In genomic region chr7:46962132-46962531, GRCm38 (mm10) we compare ENCODE assay signal across 13 mouse cellular contexts. TPM values are rescaled to one million over a fixed set of nuclear protein-coding genes. Genes with fewer than 3 reads are reported as not detected.
DNase-seq lines count a peak whose midpoint lies in the region; ATAC-seq and TF ChIP-seq lines count a peak whose summit lies in the region.
"Had no signal": no experiment of that assay in that cellular context is flagged by ENCODE, and none has a peak within 500 bp of the region (broad histone marks: within the 10 kb centered on the region; RNA-seq: fewer than 3 reads in every experiment).

No protein-coding gene starts in this region.

- peaks cover 8% of the 10 kb centered on the region; the same call in 1 of the 2 replicates for H3K4me1 ChIP-seq in forebrain, embryonic 14.5 days (ENCODE audit: control insufficient read depth, insufficient read depth, low read length)
- peaks cover 28% of the 10 kb centered on the region for H3K4me1 ChIP-seq in forebrain, embryonic 10.5 days
- peaks cover 18% of the 10 kb centered on the region for H3K4me1 ChIP-seq in kidney, embryonic 15.5 days
- H3K4me1 ChIP-seq in kidney, embryonic 16.5 days (ENCODE audit: insufficient read depth, low read length): peaks cover 19% of the 10 kb centered on the region
- peaks cover 14% of the 10 kb centered on the region for H3K4me1 ChIP-seq in intestine, embryonic 16.5 days (ENCODE audit: control insufficient read depth, insufficient read depth, low read length)

- H3K27ac ChIP-seq in forebrain, embryonic 14.5 days (ENCODE audit: low read depth, low read length): peak overlapping the region; percentile 82
- H3K27ac ChIP-seq in forebrain, embryonic 10.5 days: no peak overlapping the region
- H3K27ac ChIP-seq in kidney, embryonic 15.5 days: peak overlapping the region; percentile 34; the same call in 1 of the 2 replicates
- H3K27ac ChIP-seq in kidney, embryonic 16.5 days (ENCODE audit: low read length): no peak overlapping the region
- H3K27ac ChIP-seq in intestine, embryonic 16.5 days (ENCODE audit: low read length): no peak overlapping the region

- no peak for TF ChIP-seq CTCF in brain, embryonic 14.5 days (IDR thresholded peaks at IDR 0.05; ENCODE audit: borderline replicate concordance, extremely low read depth, insufficient read depth, insufficient read length)

- no peaks in the 10 kb centered on the region for H3K36me3 ChIP-seq in forebrain, embryonic 14.5 days (ENCODE audit: control insufficient read depth, insufficient read depth, low read length)
- no peaks in the 10 kb centered on the region for H3K36me3 ChIP-seq in forebrain, embryonic 10.5 days (replicated peaks)
- no peaks in the 10 kb centered on the region for H3K36me3 ChIP-seq in kidney, embryonic 15.5 days
- H3K36me3 ChIP-seq in kidney, embryonic 16.5 days (ENCODE audit: insufficient read depth, low read length): no peaks in the 10 kb centered on the region
- H3K36me3 ChIP-seq in intestine, embryonic 16.5 days (ENCODE audit: control insufficient read depth, insufficient read depth, low read length): no peaks in the 10 kb centered on the region
- H3K36me3 ChIP-seq: intestine, embryonic 15.5 days; midbrain, embryonic 15.5 days had no signal

- no peak overlapping the region for H3K4me2 ChIP-seq in forebrain, embryonic 14.5 days (ENCODE audit: low read length)
- no peak overlapping the region for H3K4me2 ChIP-seq in kidney, embryonic 15.5 days
- no peak overlapping the region for H3K4me2 ChIP-seq in kidney, embryonic 16.5 days (replicated peaks; ENCODE audit: low read depth, low read length)
- no peak overlapping the region for H3K4me2 ChIP-seq in intestine, embryonic 16.5 days (ENCODE audit: low read depth, low read length)

- ATAC-seq in forebrain, embryonic 14.5 days: no peak
- ATAC-seq in kidney, embryonic 15.5 days (replicated peaks; ENCODE audit: low FRiP score): no peak
- no peak for ATAC-seq in kidney, embryonic 16.5 days (ENCODE audit: low FRiP score, low TSS enrichment)
- no peak for ATAC-seq in intestine, embryonic 16.5 days

- peak; percentile 59 for DNase-seq in forebrain, embryonic 14.5 days (ENCODE audit: low spot score)
- DNase-seq in forebrain, embryonic 10.5 days (ENCODE audit: extremely low spot score, low spot score): no peak
- peak; percentile 37 for DNase-seq in 3134 (ENCODE audit: extremely low read depth, insufficient read length, low spot score)
- peak; percentile 72 for DNase-seq in brain, embryonic 14.5 days (ENCODE audit: low read depth)
- DNase-seq in natural killer cell, adult 2 months (ENCODE audit: low spot score in 2 of 2): no peak
- DNase-seq: cerebellum, adult 8-10 months had no signal

- peaks cover 4% of the 10 kb centered on the region; the same call in 1 of the 2 replicates for H3K27me3 ChIP-seq in forebrain, embryonic 14.5 days (replicated peaks; ENCODE audit: control insufficient read depth, insufficient read depth, low read length)
- peaks cover 22% of the 10 kb centered on the region for H3K27me3 ChIP-seq in forebrain, embryonic 10.5 days (ENCODE audit: poor library complexity, severe bottlenecking)
- peaks cover 9% of the 10 kb centered on the region for H3K27me3 ChIP-seq in kidney, embryonic 15.5 days
- 0 out of 2 replicates have a peak, but pooled peaks cover 4% of the 10 kb centered on the region for H3K27me3 ChIP-seq in kidney, embryonic 16.5 days (ENCODE audit: insufficient read depth, low read length)
- peaks cover 3% of the 10 kb centered on the region; the same call in 1 of the 2 replicates for H3K27me3 ChIP-seq in intestine, embryonic 16.5 days (replicated peaks; ENCODE audit: control insufficient read depth, insufficient read depth, low read length)
- H3K27me3 ChIP-seq: intestine, embryonic 15.5 days; midbrain, embryonic 15.5 days had no signal

- no peak overlapping the region for H3K4me3 ChIP-seq in forebrain, embryonic 14.5 days (ENCODE audit: low read depth, low read length)
- no peak overlapping the region for H3K4me3 ChIP-seq in forebrain, embryonic 10.5 days
- no peak overlapping the region for H3K4me3 ChIP-seq in kidney, embryonic 15.5 days (replicated peaks)
- no peak overlapping the region for H3K4me3 ChIP-seq in kidney, embryonic 16.5 days (ENCODE audit: low read length)
- no peak overlapping the region for H3K4me3 ChIP-seq in intestine, embryonic 16.5 days (ENCODE audit: low read length)
- H3K4me3 ChIP-seq: intestine, embryonic 15.5 days; midbrain, embryonic 15.5 days had no signal

- H3K9me3 ChIP-seq in forebrain, embryonic 14.5 days (replicated peaks; ENCODE audit: control insufficient read depth, low read length): no peaks in the 10 kb centered on the region
- H3K9me3 ChIP-seq in forebrain, embryonic 10.5 days: no peaks in the 10 kb centered on the region
- H3K9me3 ChIP-seq in kidney, embryonic 15.5 days (replicated peaks): no peaks in the 10 kb centered on the region
- no peaks in the 10 kb centered on the region for H3K9me3 ChIP-seq in kidney, embryonic 16.5 days (ENCODE audit: low read length)
- no peaks in the 10 kb centered on the region for H3K9me3 ChIP-seq in intestine, embryonic 16.5 days (ENCODE audit: control insufficient read depth, low read length)
- H3K9me3 ChIP-seq: intestine, embryonic 15.5 days; midbrain, embryonic 15.5 days had no signal

- TF ChIP-seq POLR2A in brain, embryonic 14.5 days (IDR thresholded peaks at IDR 0.05; ENCODE audit: borderline replicate concordance, extremely low read depth, insufficient read depth, insufficient read length, poor library complexity, severe bottlenecking): no peak

- no peak overlapping the region for H3K9ac ChIP-seq in forebrain, embryonic 14.5 days (ENCODE audit: low read length)
- H3K9ac ChIP-seq in kidney, embryonic 15.5 days: no peak overlapping the region
- H3K9ac ChIP-seq in kidney, embryonic 16.5 days (replicated peaks; ENCODE audit: low read length): no peak overlapping the region
- H3K9ac ChIP-seq in intestine, embryonic 16.5 days (ENCODE audit: low read depth, low read length): no peak overlapping the region
- H3K9ac ChIP-seq: midbrain, embryonic 15.5 days had no signal

RNA-seq across cellular contexts. Expression of gene Uevld, which starts 3.8 kb away (rescaled TPM):
- polyA plus RNA-seq in forebrain, embryonic 14.5 days (2014; fragmentation: Nextera tagmentation; extraction: Ambion mirVana): 7.4 and 8.2 TPM in 2 replicates
- 13.4 and 14.6 TPM in 2 replicates for polyA plus RNA-seq in forebrain, embryonic 10.5 days (2016; fragmentation: Nextera tagmentation; extraction: Ambion mirVana)
- polyA plus RNA-seq in kidney, embryonic 15.5 days (2015; fragmentation: Nextera tagmentation; extraction: Ambion mirVana): 11.7 and 12.4 TPM in 2 replicates
- polyA plus RNA-seq in kidney, embryonic 16.5 days (2015; fragmentation: Nextera tagmentation; extraction: Ambion mirVana): 11.0 and 12.8 TPM in 2 replicates
- polyA plus RNA-seq in brain, embryonic 14.5 days (2012; rRNA removed): 6.5 and 7.5 TPM in 2 replicates
- polyA plus RNA-seq in intestine, embryonic 16.5 days (2015; fragmentation: Nextera tagmentation; extraction: Ambion mirVana): 10.0 and 10.1 TPM in 2 replicates

RNA-seq across cellular contexts. Expression of gene Gm9999, which starts 21.2 kb away (rescaled TPM):
- polyA plus RNA-seq in forebrain, embryonic 14.5 days (2014; fragmentation: Nextera tagmentation; extraction: Ambion mirVana): not detected in 2 replicates
- not detected in 2 replicates for polyA plus RNA-seq in forebrain, embryonic 10.5 days (2016; fragmentation: Nextera tagmentation; extraction: Ambion mirVana)
- polyA plus RNA-seq in kidney, embryonic 15.5 days (2015; fragmentation: Nextera tagmentation; extraction: Ambion mirVana): not detected in 2 replicates
- polyA plus RNA-seq in kidney, embryonic 16.5 days (2015; fragmentation: Nextera tagmentation; extraction: Ambion mirVana): not detected in 2 replicates
- polyA plus RNA-seq in brain, embryonic 14.5 days (2012; rRNA removed): not detected in 2 replicates
- not detected in 2 replicates for polyA plus RNA-seq in intestine, embryonic 16.5 days (2015; fragmentation: Nextera tagmentation; extraction: Ambion mirVana)
- polyA plus RNA-seq: embryonic facial prominence, embryonic 14.5 days; intestine, embryonic 15.5 days; liver, embryonic 16.5 days; midbrain, embryonic 15.5 days had no signal

RNA-seq across cellular contexts. Expression of gene Tsg101, which starts 42.4 kb away (rescaled TPM):
- 519 and 545 TPM in 2 replicates for polyA plus RNA-seq in forebrain, embryonic 14.5 days (2014; fragmentation: Nextera tagmentation; extraction: Ambion mirVana)
- polyA plus RNA-seq in forebrain, embryonic 10.5 days (2016; fragmentation: Nextera tagmentation; extraction: Ambion mirVana): 259 and 274 TPM in 2 replicates
- polyA plus RNA-seq in kidney, embryonic 15.5 days (2015; fragmentation: Nextera tagmentation; extraction: Ambion mirVana): 177 and 180 TPM in 2 replicates
- 163 and 179 TPM in 2 replicates for polyA plus RNA-seq in kidney, embryonic 16.5 days (2015; fragmentation: Nextera tagmentation; extraction: Ambion mirVana)
- polyA plus RNA-seq in brain, embryonic 14.5 days (2012; rRNA removed): 150 and 162 TPM in 2 replicates
- polyA plus RNA-seq in intestine, embryonic 16.5 days (2015; fragmentation: Nextera tagmentation; extraction: Ambion mirVana): 115 and 128 TPM in 2 replicates

RNA-seq across cellular contexts. Expression of gene Spty2d1, which starts 46.1 kb away (rescaled TPM):
- 7.8 and 9.3 TPM in 2 replicates for polyA plus RNA-seq in forebrain, embryonic 14.5 days (2014; fragmentation: Nextera tagmentation; extraction: Ambion mirVana)
- polyA plus RNA-seq in forebrain, embryonic 10.5 days (2016; fragmentation: Nextera tagmentation; extraction: Ambion mirVana): 10.9 and 11.4 TPM in 2 replicates
- polyA plus RNA-seq in kidney, embryonic 15.5 days (2015; fragmentation: Nextera tagmentation; extraction: Ambion mirVana): 18.8 and 19.4 TPM in 2 replicates
- 20.9 and 21.1 TPM in 2 replicates for polyA plus RNA-seq in kidney, embryonic 16.5 days (2015; fragmentation: Nextera tagmentation; extraction: Ambion mirVana)
- 5.4 and 6.2 TPM in 2 replicates for polyA plus RNA-seq in brain, embryonic 14.5 days (2012; rRNA removed)
- polyA plus RNA-seq in intestine, embryonic 16.5 days (2015; fragmentation: Nextera tagmentation; extraction: Ambion mirVana): 15.2 and 16.5 TPM in 2 replicates

Comparison
In these comparisons a context has a peak if more than half of its experiments do, and no peak if none do; other contexts are left out.
1. DNase-seq: peak in forebrain, embryonic 14.5 days (single experiment), 3134 (single experiment) and brain, embryonic 14.5 days (single experiment); none in forebrain, embryonic 10.5 days (single experiment) and natural killer cell, adult 2 months (0 of 2).
2. H3K27ac ChIP-seq: peak in forebrain, embryonic 14.5 days (single experiment) and kidney, embryonic 15.5 days (single experiment); none in forebrain, embryonic 10.5 days (single experiment), kidney, embryonic 16.5 days (single experiment) and intestine, embryonic 16.5 days (single experiment).